Mouse (Mus musculus) left cerebral cortex, adult 11 months (tissue): Measurements from ENCODE around the gene Tomm34.

Experiments used
- DNase-seq: peaks from one replicate; pipeline ENCODE4 v3.0.0; 2022; ENCODE audit warnings: low spot score

Gene Tomm34

DNA sequence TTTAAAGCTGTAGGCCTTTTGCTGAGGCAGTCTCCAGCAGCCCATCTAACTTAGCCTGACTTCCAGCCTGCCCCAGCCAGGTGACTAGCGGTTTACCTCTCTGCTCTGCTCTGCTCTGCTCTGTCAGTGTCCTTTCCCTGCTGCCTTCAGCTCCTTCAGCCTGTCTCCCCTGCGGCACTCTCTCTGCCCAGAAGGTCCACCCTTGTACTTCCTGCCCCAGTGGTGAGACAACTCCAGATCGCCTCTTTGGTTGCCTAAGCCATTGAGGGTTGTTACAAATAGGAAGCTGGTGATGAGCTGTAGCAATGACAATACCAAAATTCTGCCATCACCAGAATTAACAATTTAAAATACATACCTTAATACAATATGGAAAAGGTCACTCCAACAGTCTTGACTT, 60.0 kb downstream of the Tomm34 start:
- DNase-seq: no peak

DNA sequence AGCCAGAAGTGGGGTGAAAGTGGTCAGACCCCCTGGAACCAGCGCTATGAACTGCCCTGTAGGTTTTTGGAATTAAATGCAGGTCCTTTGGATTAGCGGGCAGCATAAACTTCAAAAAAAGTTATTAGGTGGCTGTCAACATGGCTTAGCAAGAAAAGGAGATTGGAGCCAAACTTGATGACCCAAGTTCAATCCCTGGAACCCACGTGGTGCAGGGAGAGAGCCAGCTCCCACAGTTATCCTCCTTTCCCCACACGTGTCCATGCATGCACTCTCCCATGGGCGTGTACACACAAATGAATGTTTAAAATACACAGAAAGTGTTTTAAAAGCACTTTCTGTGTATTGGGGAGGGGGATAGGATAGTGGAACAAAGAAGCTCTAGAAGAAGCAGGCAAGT, 60.5 kb downstream of the Tomm34 start:
- DNase-seq: no peak

DNA sequence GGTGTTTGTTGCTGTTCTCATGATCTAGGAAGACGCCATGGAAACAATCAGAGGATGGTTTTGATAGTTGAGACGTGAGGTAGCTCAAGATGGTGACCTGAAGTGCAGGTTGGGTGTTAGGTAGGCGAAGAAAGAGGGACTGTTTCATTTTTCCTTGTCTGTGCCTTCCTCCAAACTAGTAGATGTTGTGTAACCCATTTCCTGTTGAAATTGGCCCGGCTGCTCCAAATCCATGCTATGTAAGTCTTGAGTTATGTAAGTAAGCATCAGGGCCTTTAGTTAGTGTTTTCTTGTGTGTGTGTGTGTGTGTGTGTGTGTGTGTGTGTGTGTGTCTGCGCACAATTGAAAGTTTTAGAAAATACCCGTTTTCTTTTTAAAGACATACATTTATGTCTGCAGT, 61.7 kb downstream of the Tomm34 start:
- no peak for DNase-seq

DNA sequence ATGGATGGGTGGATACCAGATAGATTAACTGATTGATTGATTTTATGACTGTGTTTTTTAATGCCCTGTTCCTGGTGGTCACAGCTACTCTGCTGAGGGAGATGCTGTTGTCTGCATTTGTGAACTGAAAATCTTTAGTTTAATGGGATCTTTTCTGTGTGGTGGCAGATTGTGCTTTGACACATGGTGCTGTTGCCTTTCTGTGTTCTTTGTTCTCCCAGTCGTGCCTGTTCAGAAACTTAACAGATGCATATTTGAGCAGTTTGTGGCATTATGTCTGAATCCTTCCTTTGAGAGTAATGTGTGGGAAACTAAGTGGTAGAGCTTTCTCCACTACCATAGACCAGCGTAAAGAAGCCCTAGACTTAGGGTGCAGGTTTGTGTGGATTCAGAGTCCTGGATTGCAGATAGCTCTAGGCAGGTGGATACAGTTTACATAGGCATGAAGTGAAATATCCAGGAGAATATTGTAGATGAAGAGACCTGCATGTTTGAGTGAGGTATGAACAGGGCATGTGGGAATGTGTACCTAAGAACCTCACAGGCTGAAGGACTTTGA, 62.9 kb downstream of the Tomm34 start:
- no peak for DNase-seq

DNA sequence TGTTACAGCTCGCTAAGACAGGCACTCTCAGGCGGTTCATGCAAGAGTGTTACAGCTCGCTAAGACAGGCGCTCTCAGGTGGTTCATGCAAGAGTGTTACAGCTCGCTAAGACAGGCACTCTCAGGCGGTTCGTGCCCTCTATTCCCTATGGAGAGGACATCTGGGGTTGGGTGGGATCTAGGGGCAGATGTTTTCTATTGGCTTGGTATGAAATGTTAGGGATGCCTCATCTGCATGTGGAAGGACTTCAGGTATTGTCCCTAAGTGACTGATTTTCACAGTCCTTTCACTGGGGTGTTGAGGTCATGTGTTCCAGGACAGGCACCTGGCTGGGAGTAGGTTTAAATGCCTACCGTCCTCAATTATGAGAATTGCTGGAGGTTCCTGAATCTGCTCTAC, 63.4 kb downstream of the Tomm34 start:
- DNase-seq: no peak

DNA sequence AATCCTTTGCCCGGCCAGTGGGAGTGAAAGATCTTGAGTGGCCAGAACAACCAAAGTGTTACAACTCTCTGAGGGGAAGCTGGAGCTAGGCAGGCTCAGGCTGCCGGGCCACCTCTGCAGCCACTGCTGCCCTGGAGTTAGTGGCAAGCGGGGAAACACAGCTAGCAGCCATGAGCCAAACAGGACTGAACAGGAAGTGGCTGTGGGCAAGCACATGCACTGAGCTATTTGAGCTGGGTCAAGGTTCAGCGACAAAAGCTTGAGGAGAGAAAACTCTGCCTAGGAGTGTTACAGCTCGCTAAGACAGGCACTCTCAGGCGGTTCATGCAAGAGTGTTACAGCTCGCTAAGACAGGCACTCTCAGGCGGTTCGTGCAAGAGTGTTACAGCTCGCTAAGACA, 64.0 kb downstream of the Tomm34 start:
- DNase-seq: no peak

DNA sequence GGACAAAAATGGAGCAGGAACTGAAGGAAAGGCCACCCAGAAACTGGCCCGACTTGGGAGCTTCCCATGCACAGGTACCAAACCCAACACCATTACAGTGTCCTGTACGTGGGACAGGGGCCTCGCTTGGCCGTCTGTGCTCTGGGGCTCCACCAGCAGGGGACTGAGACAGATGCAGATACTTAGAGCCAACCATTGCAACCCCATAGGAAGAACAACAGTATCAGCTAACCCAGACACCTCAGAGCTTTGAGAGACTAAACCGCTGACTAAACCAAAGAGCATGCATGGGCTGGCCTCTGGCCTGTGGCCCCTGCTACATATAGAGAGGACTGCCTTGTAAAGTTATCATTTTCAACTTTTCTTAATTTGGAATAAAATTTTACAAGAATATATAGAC, 66.5 kb downstream of the Tomm34 start:
- DNase-seq: no peak
